Comparison of ENCODE assay signal across 8 mouse cellular contexts in genomic region chr1:180696626-180697352, GRCm38 (mm10). TPM values are rescaled to one million over a fixed set of nuclear protein-coding genes. Genes with fewer than 3 reads are reported as not detected.
DNase-seq lines count a peak whose midpoint lies in the region; ATAC-seq and TF ChIP-seq lines count a peak whose summit lies in the region.

Mixl1 (minus strand) TSS chr1:180697034.

- H3K9me3 ChIP-seq in E14TG2a.4 (ENCODE audit: low read length): no peaks in the 10 kb centered on the region
- H3K9me3 ChIP-seq in forebrain, embryonic 15.5 days: no peaks in the 10 kb centered on the region
- no peaks in the 10 kb centered on the region for H3K9me3 ChIP-seq in limb, embryonic 12.5 days
- no peaks in the 10 kb centered on the region for H3K9me3 ChIP-seq in neural tube, embryonic 15.5 days (replicated peaks)

- peaks cover 62% of the 10 kb centered on the region for H3K27me3 ChIP-seq in E14TG2a.4 (ENCODE audit: insufficient read depth, low read length)
- peaks cover 31% of the 10 kb centered on the region for H3K27me3 ChIP-seq in forebrain, embryonic 15.5 days
- peaks cover 62% of the 10 kb centered on the region for H3K27me3 ChIP-seq in limb, embryonic 12.5 days
- peaks cover 47% of the 10 kb centered on the region for H3K27me3 ChIP-seq in neural tube, embryonic 15.5 days (replicated peaks)

- H3K27ac ChIP-seq in forebrain, embryonic 15.5 days (replicated peaks): no peak within 1 kb of the TSS
- H3K27ac ChIP-seq in limb, embryonic 12.5 days: no peak within 1 kb of the TSS
- no peak within 1 kb of the TSS for H3K27ac ChIP-seq in neural tube, embryonic 15.5 days (replicated peaks)

- peak within 1 kb of the TSS; percentile 51 for H3K4me2 ChIP-seq in forebrain, embryonic 15.5 days (replicated peaks)
- peak within 1 kb of the TSS; percentile 78 for H3K4me2 ChIP-seq in limb, embryonic 12.5 days
- peak within 1 kb of the TSS; percentile 60 for H3K4me2 ChIP-seq in neural tube, embryonic 15.5 days

- H3K9ac ChIP-seq in forebrain, embryonic 15.5 days (replicated peaks): no peak within 1 kb of the TSS
- peak within 1 kb of the TSS; percentile 50 for H3K9ac ChIP-seq in limb, embryonic 12.5 days (replicated peaks)
- H3K9ac ChIP-seq in neural tube, embryonic 15.5 days (replicated peaks): no peak within 1 kb of the TSS

- TF ChIP-seq CTCF in E14TG2a.4 (conservative IDR thresholded peaks at IDR 0.05; ENCODE audit: low read length): no peak

- peaks cover 15% of the 10 kb centered on the region for H3K4me1 ChIP-seq in E14TG2a.4 (replicated peaks; ENCODE audit: low read depth, low read length)
- peaks cover 7% of the 10 kb centered on the region for H3K4me1 ChIP-seq in forebrain, embryonic 15.5 days
- peaks cover 9% of the 10 kb centered on the region; the same call in 1 of the 2 replicates for H3K4me1 ChIP-seq in limb, embryonic 12.5 days (replicated peaks)
- H3K4me1 ChIP-seq in neural tube, embryonic 15.5 days: peaks cover 10% of the 10 kb centered on the region

- peak; percentile 29 for DNase-seq in adrenal gland, adult 2 months
- no peak for DNase-seq in adrenal gland, adult 18-20 months (ENCODE audit: low spot score in 2 of 2)
- DNase-seq in spleen, adult 18-20 months: no peak
- no peak for DNase-seq in Muller cell, postnatal 12 days (ENCODE audit: inconsistent ontology term)

- no peak; the same call in 1 of the 2 replicates for ATAC-seq in forebrain, embryonic 15.5 days (replicated peaks)
- ATAC-seq in limb, embryonic 12.5 days (ENCODE audit: insufficient number of reproducible peaks, insufficient read depth, low FRiP score, low TSS enrichment, low read depth): peak; percentile 59
- no peak for ATAC-seq in neural tube, embryonic 15.5 days (ENCODE audit: low FRiP score)

- peak within 1 kb of the TSS; percentile 83 for H3K4me3 ChIP-seq in E14TG2a.4 (replicated peaks; ENCODE audit: low read length)
- H3K4me3 ChIP-seq in forebrain, embryonic 15.5 days: peak within 1 kb of the TSS; percentile 39
- H3K4me3 ChIP-seq in limb, embryonic 12.5 days (replicated peaks): peak within 1 kb of the TSS; percentile 53
- H3K4me3 ChIP-seq in neural tube, embryonic 15.5 days (replicated peaks): peak within 1 kb of the TSS; percentile 36

- WGBS in forebrain, embryonic 15.5 days: under 1% methylated on average over 70 of the region's 79 CpGs
- under 1% methylated on average over 71 of the region's 79 CpGs for WGBS in limb, embryonic 12.5 days
- 1% methylated on average over 79 of the region's 79 CpGs for WGBS in neural tube, embryonic 15.5 days

- H3K36me3 ChIP-seq in E14TG2a.4 (ENCODE audit: insufficient read depth, low read length): peaks cover 1% of the 10 kb centered on the region; the same call in 1 of the 2 replicates
- peaks cover 6% of the 10 kb centered on the region for H3K36me3 ChIP-seq in forebrain, embryonic 15.5 days
- H3K36me3 ChIP-seq in limb, embryonic 12.5 days: peaks cover 9% of the 10 kb centered on the region
- H3K36me3 ChIP-seq in neural tube, embryonic 15.5 days: no peaks in the 10 kb centered on the region

RNA-seq across cellular contexts. Expression of gene Mixl1, which starts in this region (rescaled TPM):
- not detected for total RNA-seq in adrenal gland, adult 2 months (2021)
- polyA plus RNA-seq in adrenal gland, adult 2 months (2012; rRNA removed): 0.07 TPM in 1 of 2 replicates, not detected in the other
- total RNA-seq in adrenal gland, adult 18-20 months (2021): not detected
- 0.11 and 0.18 TPM in 2 replicates for polyA plus RNA-seq in forebrain, embryonic 15.5 days (2015; fragmentation: Nextera tagmentation; extraction: Ambion mirVana)
- 0.18 and 0.20 TPM in 2 replicates for polyA plus RNA-seq in limb, embryonic 12.5 days (2016; fragmentation: Nextera tagmentation; extraction: Ambion mirVana)
- polyA plus RNA-seq in neural tube, embryonic 15.5 days (2015; fragmentation: Nextera tagmentation; extraction: Ambion mirVana): 0.08 TPM in 1 of 2 replicates, not detected in the other

Comparison
In these comparisons a context has a peak if more than half of its experiments do, and no peak if none do; other contexts are left out.
1. Peak in DNase-seq in adrenal gland, adult 2 months; RNA of the gene not detected or under 1 TPM.
2. Peak in ATAC-seq, H3K4me3 ChIP-seq, H3K9ac ChIP-seq and H3K4me2 ChIP-seq in limb, embryonic 12.5 days; RNA of the gene not detected or under 1 TPM.